Mouse (Mus musculus) MEL (cell line): ENCODE results near the gene Tmsb15a. TPM values are rescaled to one million over a fixed set of nuclear protein-coding genes. Genes with fewer than 3 reads are reported as not detected.

Source experiments
- DNase-seq: peaks from one replicate; pipeline ENCODE4 v3.0.0; 2011; ENCODE audit warnings: low read depth, low spot score
- H3K27ac ChIP-seq: 2 replicates; pipeline ENCODE4 v1.5.1; 2012; ENCODE audit warnings: low read depth, mild to moderate bottlenecking, control low read depth, low read length, moderate library complexity; ENCODE audit not compliant: control insufficient read depth
- H3K27me3 ChIP-seq, 2 experiments: fragments of 150-350 bp in 1 of 2; sonication (generic) in 1 of 2; 2 replicates each; pipeline ENCODE4 v1.6.1; 2012; ENCODE audit warnings: low read length in 2 of 2, mild to moderate bottlenecking in 2 of 2, improper control_type of control experiment in 1 of 2, moderate library complexity in 1 of 2; ENCODE audit not compliant: insufficient read depth in 2 of 2, control insufficient read depth in 1 of 2
- H3K36me3 ChIP-seq, 2 experiments: 2 replicates each; pipeline ENCODE4 v1.6.1; 2012 to 2014; ENCODE audit warnings: low read length in 2 of 2, improper control_type of control experiment in 1 of 2, inconsistent platforms in 1 of 2, mild to moderate bottlenecking in 1 of 2; ENCODE audit not compliant: insufficient read depth in 2 of 2, control insufficient read depth in 1 of 2
- H3K4me1 ChIP-seq, 2 experiments: fragments of 150-350 bp in 1 of 2; sonication (generic) in 1 of 2; 2 replicates each; pipeline ENCODE4 v1.6.1; 2012; ENCODE audit warnings: low read length in 2 of 2, improper control_type of control experiment in 1 of 2, mild to moderate bottlenecking in 1 of 2; ENCODE audit not compliant: insufficient read depth in 2 of 2, control insufficient read depth in 1 of 2
- H3K4me3 ChIP-seq, 2 experiments: fragments of 150-350 bp in 1 of 2; sonication (generic) in 1 of 2; 2 replicates each; pipeline ENCODE4 v1.5.1; 2012; ENCODE audit warnings: low read depth in 2 of 2, low read length in 2 of 2, mild to moderate bottlenecking in 2 of 2, moderate library complexity in 2 of 2, control low read depth in 1 of 2, improper control_type of control experiment in 1 of 2; ENCODE audit not compliant: control insufficient read depth in 1 of 2, insufficient read depth in 1 of 2
- H3K79me2 ChIP-seq: 2 replicates; pipeline ENCODE4 v1.6.1; 2012; ENCODE audit warnings: mild to moderate bottlenecking, low read length, moderate library complexity; ENCODE audit not compliant: control insufficient read depth, poor library complexity, insufficient read depth
- H3K9ac ChIP-seq: 2 replicates; pipeline ENCODE4 v1.6.1; 2012; ENCODE audit warnings: low read depth, mild to moderate bottlenecking, control low read depth, low read length, moderate library complexity; ENCODE audit not compliant: control insufficient read depth, poor library complexity, severe bottlenecking
- H3K9me3 ChIP-seq: fragments of 150-350 bp; sonication (generic); replicated peaks from 2 replicates; pipeline ENCODE4 v1.6.1; 2012; ENCODE audit warnings: mild to moderate bottlenecking, low read length, improper control_type of control experiment, moderate library complexity; ENCODE audit not compliant: insufficient read depth
- BHLHE40 ChIP-seq: IDR thresholded peaks from 2 replicates; pipeline ENCODE4 v1.6.1; 2012; ENCODE audit warnings: low read depth, mild to moderate bottlenecking, inconsistent platforms, low read length, improper control_type of control experiment, borderline replicate concordance
- CHD1 ChIP-seq: IDR thresholded peaks from 2 replicates; pipeline ENCODE4 v1.6.1; 2012; ENCODE audit warnings: low read depth, mild to moderate bottlenecking, inconsistent platforms, low read length, improper control_type of control experiment
- CTCF ChIP-seq, 3 experiments: IDR thresholded peaks in 2 of 3; conservative IDR thresholded peaks in 1 of 3; 2 replicates each; pipeline ENCODE4 v1.5.1; 2011 to 2012; ENCODE audit warnings: low read length in 3 of 3, low read depth in 2 of 3, mild to moderate bottlenecking in 2 of 3, improper control_type of control experiment in 1 of 3, inconsistent platforms in 1 of 3, mixed read lengths in 1 of 3, moderate library complexity in 1 of 3; ENCODE audit not compliant: control insufficient read depth in 1 of 3, insufficient read depth in 1 of 3, poor library complexity in 1 of 3, severe bottlenecking in 1 of 3
- E2F4 ChIP-seq: IDR thresholded peaks from 2 replicates; pipeline ENCODE4 v1.6.1; 2011; ENCODE audit warnings: low read depth, low read length, improper control_type of control experiment, borderline replicate concordance
- ELF1 ChIP-seq: IDR thresholded peaks from 2 replicates; pipeline ENCODE4 v1.6.1; 2014; ENCODE audit warnings: low read depth, mild to moderate bottlenecking, inconsistent platforms, low read length, improper control_type of control experiment, moderate library complexity
- EP300 ChIP-seq, 2 experiments: IDR thresholded peaks; 2 replicates each; pipeline ENCODE4 v1.6.1; 2011; ENCODE audit warnings: improper control_type of control experiment in 2 of 2, low read length in 2 of 2, low read depth in 1 of 2, mild to moderate bottlenecking in 1 of 2
- ETS1 ChIP-seq: IDR thresholded peaks from 2 replicates; pipeline ENCODE4 v1.6.1; 2012; ENCODE audit warnings: low read depth, mild to moderate bottlenecking, inconsistent platforms, low read length, improper control_type of control experiment, moderate library complexity
- GATA1 ChIP-seq: IDR thresholded peaks from 2 replicates; pipeline ENCODE4 v1.6.1; 2011; ENCODE audit warnings: low read depth, low read length, improper control_type of control experiment
- KAT2A ChIP-seq: conservative IDR thresholded peaks from 2 replicates; pipeline ENCODE4 v1.6.1; 2012; ENCODE audit warnings: low read depth, low read length, improper control_type of control experiment, inconsistent platforms
- MAFK ChIP-seq: IDR thresholded peaks from 2 replicates; pipeline ENCODE4 v1.6.1; 2011; ENCODE audit warnings: low read depth, mild to moderate bottlenecking, low read length, improper control_type of control experiment, borderline replicate concordance
- MAX ChIP-seq: IDR thresholded peaks from 2 replicates; pipeline ENCODE4 v1.6.1; 2011; ENCODE audit warnings: low read length, improper control_type of control experiment
- MAZ ChIP-seq: IDR thresholded peaks from 2 replicates; pipeline ENCODE4 v1.6.1; 2012; ENCODE audit warnings: low read depth, mild to moderate bottlenecking, inconsistent platforms, low read length, improper control_type of control experiment
- MXI1 ChIP-seq: IDR thresholded peaks from 2 replicates; pipeline ENCODE4 v1.6.1; 2011; ENCODE audit warnings: mild to moderate bottlenecking, low read depth, low read length, improper control_type of control experiment
- MYC ChIP-seq: IDR thresholded peaks from 2 replicates; pipeline ENCODE4 v1.6.1; 2011; ENCODE audit warnings: low read depth, mild to moderate bottlenecking, low read length, improper control_type of control experiment, moderate library complexity
- NRF1 ChIP-seq: IDR thresholded peaks from 2 replicates; pipeline ENCODE4 v1.6.1; 2014; ENCODE audit warnings: low read depth, mild to moderate bottlenecking, inconsistent platforms, low read length, improper control_type of control experiment, moderate library complexity; ENCODE audit not compliant: poor library complexity, insufficient read depth, severe bottlenecking
- POLR2A ChIP-seq, 2 experiments: IDR thresholded peaks; 2 replicates each; pipeline ENCODE4 v1.6.1; 2011 to 2012; ENCODE audit warnings: low read length in 2 of 2, mild to moderate bottlenecking in 2 of 2, control low read depth in 1 of 2, improper control_type of control experiment in 1 of 2, low read depth in 1 of 2, moderate library complexity in 1 of 2; ENCODE audit not compliant: control insufficient read depth in 1 of 2, insufficient read depth in 1 of 2, poor library complexity in 1 of 2
- POLR2AphosphoS2 ChIP-seq: IDR thresholded peaks from 2 replicates; pipeline ENCODE4 v1.6.1; 2011; ENCODE audit warnings: low read length, improper control_type of control experiment
- RAD21 ChIP-seq: IDR thresholded peaks from 2 replicates; pipeline ENCODE4 v1.6.1; 2011; ENCODE audit warnings: mild to moderate bottlenecking, low read depth, low read length, improper control_type of control experiment
- RCOR1 ChIP-seq: IDR thresholded peaks from 2 replicates; pipeline ENCODE4 v1.6.1; 2012; ENCODE audit warnings: low read depth, mild to moderate bottlenecking, inconsistent platforms, low read length, improper control_type of control experiment
- SMC3 ChIP-seq: IDR thresholded peaks from 2 replicates; pipeline ENCODE4 v1.6.1; 2011; ENCODE audit warnings: low read depth, low read length, improper control_type of control experiment
- TBP ChIP-seq: IDR thresholded peaks from 2 replicates; pipeline ENCODE4 v1.8.0; 2011; ENCODE audit warnings: low read depth, low read length, improper control_type of control experiment
- UBTF ChIP-seq: IDR thresholded peaks from 2 replicates; pipeline ENCODE4 v1.6.1; 2012; ENCODE audit warnings: low read depth, mild to moderate bottlenecking, inconsistent platforms, low read length, improper control_type of control experiment, moderate library complexity, borderline replicate concordance; ENCODE audit not compliant: insufficient read depth
- USF1 ChIP-seq: IDR thresholded peaks from 2 replicates; pipeline ENCODE4 v1.6.1; 2014; ENCODE audit warnings: low read depth, mild to moderate bottlenecking, inconsistent platforms, low read length, improper control_type of control experiment, moderate library complexity
- polyA plus RNA-seq, 2 experiments: library from polyadenylated mRNA; stranded (reverse) in 1 of 2; unstranded in 1 of 2; fragments of >175 nt in 1 of 2; fragments of >200 nt in 1 of 2; gene quantifications; 2 replicates each; pipeline versions ENCODE4 v1.2.1 to v1.2.4; 2012; ENCODE audit warnings: low replicate concordance in 2 of 2, low read depth in 1 of 2; ENCODE audit not compliant: insufficient read length in 2 of 2, insufficient read depth in 1 of 2, missing spikeins in 1 of 2
- total RNA-seq: library from RNA; depleted of rRNA; stranded (reverse); fragments of 300-350 nt; gene quantifications from 2 replicates; pipeline ENCODE4 v1.2.3, GENCODE M21; 2012

Tmsb15a gene
- total and polyA plus RNA-seq, 3 experiments: not detected

DNA sequence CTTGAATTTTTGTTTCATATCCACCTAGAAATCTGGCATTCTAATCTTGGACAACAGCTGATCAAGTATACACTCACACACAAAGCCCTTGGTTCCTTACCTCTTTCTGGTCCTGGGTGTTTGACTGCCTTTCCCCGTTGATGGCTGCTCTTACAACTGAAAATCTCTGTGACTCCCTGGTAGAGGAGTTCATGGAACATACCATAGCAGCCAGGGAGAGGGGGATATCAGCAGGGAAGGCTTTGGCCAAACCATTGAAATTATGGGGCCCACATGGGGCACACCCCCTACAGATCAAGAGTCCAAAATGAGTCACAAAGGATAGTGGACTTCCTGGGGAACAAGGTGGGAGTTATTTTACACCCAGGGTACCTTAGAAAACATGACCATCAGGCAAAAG is 31.4 kb downstream of the Tmsb15a start, which contains the start of gene Tcp11x2:
Tcp11x2 (minus strand) TSS at position 158 of the 400 bp plus-strand sequence.
- no peaks in the 10 kb centered on the region for H3K9me3 ChIP-seq
- TF ChIP-seq USF1 (no peak), BHLHE40 (no peak), POLR2A (IDR thresholded peaks at IDR 0.05; ENCODE audit: control insufficient read depth in 1 of 2, insufficient read depth in 1 of 2, low read depth in 1 of 2, low read length in 2 of 2, poor library complexity in 1 of 2) (no peak), MXI1 (no peak), POLR2AphosphoS2 (no peak), RAD21 (no peak), ETS1 (no peak), MAZ (no peak), UBTF (no peak), MYC (no peak), CHD1 (no peak), ELF1 (no peak), KAT2A (no peak), CTCF (IDR thresholded peaks at IDR 0.05 in 2 of 3, conservative IDR thresholded peaks at IDR 0.05 in 1 of 3; ENCODE audit: control insufficient read depth in 1 of 3, insufficient read depth in 1 of 3, low read depth in 2 of 3, low read length in 3 of 3, poor library complexity in 1 of 3, severe bottlenecking in 1 of 3) (no peak), TBP (no peak), NRF1 (no peak), RCOR1 (no peak), SMC3 (no peak), EP300 (IDR thresholded peaks at IDR 0.05; ENCODE audit: low read depth in 1 of 2, low read length in 2 of 2) (no peak)
- no peak within 1 kb of the TSS for H3K9ac ChIP-seq
- DNase-seq: no peak
- no peaks in the 10 kb centered on the region for H3K79me2 ChIP-seq
- H3K4me3 ChIP-seq: no peak within 1 kb of the TSS
- H3K36me3 ChIP-seq: no peaks in the 10 kb centered on the region
- no peak within 1 kb of the TSS for H3K27ac ChIP-seq
- H3K4me1 ChIP-seq: no peaks in the 10 kb centered on the region
- no peaks in the 10 kb centered on the region for H3K27me3 ChIP-seq

DNA sequence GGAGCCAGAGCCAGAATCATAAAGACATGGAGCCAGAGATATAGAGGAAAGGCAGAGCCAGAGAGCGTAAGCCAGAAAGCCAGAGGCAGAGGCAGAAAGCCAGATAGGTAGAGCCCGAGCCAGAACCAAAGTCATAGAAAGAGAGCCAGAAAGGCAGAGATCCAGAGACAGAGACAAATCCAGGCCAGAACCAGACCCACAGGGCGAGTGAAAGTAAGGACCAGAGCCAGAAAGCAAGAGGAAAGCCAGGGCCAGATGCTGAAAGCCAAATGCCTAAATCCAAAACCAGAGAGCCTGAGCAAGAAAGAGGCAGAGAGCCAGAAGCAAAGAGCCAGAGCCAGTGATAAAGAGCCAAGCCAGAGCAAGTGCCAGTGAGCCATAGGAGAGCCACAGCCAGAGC is 37.3 kb downstream of the Tmsb15a start:
- Histone ChIP-seq H3K27me3 (no peaks in the 10 kb centered on the region), H3K4me3 (no peak overlapping the region), H3K27ac (no peak overlapping the region), H3K4me1 (no peaks in the 10 kb centered on the region), H3K36me3 (no peaks in the 10 kb centered on the region), H3K9me3 (no peaks in the 10 kb centered on the region), H3K79me2 (no peaks in the 10 kb centered on the region), H3K9ac (no peak overlapping the region)
- no peak for DNase-seq
- no peak for TF ChIP-seq MAX
- TF ChIP-seq ETS1: no peak
- no peak for TF ChIP-seq E2F4
- no peak for TF ChIP-seq MAFK
- no peak for TF ChIP-seq GATA1
